Mouse (Mus musculus) embryonic fibroblast, embryonic 13.5 days (primary cell): ENCODE data around the gene Ppp2r5e.

Experiments used
- CTCF ChIP-seq: IDR thresholded peaks from 2 replicates; pipeline ENCODE4 v1.5.1; 2011; ENCODE audit warnings: mild to moderate bottlenecking, control low read depth, low read length, moderate library complexity, borderline replicate concordance; ENCODE audit not compliant: insufficient read depth
- POLR2A ChIP-seq: IDR thresholded peaks from 2 replicates; pipeline ENCODE4 v1.6.1; 2011; ENCODE audit warnings: low read depth, mild to moderate bottlenecking, control low read depth, low read length, moderate library complexity

- TF ChIP-seq CTCF (no peak), POLR2A (no peak)
Measured at GRCm38 (mm10) chr12:75482015-75482414, 114.0 kb downstream of the Ppp2r5e start.
